Mouse (Mus musculus) lung, embryonic 15.5 days (tissue): ENCODE measurements around the gene Asb15. TPM values are rescaled to one million over a fixed set of nuclear protein-coding genes. Genes with fewer than 3 reads are reported as not detected.

ENCODE experiments used
- ATAC-seq: fragments of 200-750 bp; cut with Nextera tagmentation; 2 replicates; pipeline ENCODE4 v1.8.0; 2017; ENCODE audit warnings: moderate number of reproducible peaks, borderline replicate concordance; ENCODE audit not compliant: low FRiP score, low TSS enrichment; ENCODE audit errors: extremely low read depth
- H3K27ac ChIP-seq: fragments of 300-500 bp; sonication (generic); 2 replicates; pipeline ENCODE4 v1.5.1; 2015; ENCODE audit warnings: moderate library complexity, mild to moderate bottlenecking, inconsistent platforms
- H3K27me3 ChIP-seq: fragments of 300-500 bp; sonication (generic); 2 replicates; pipeline ENCODE4 v1.6.1; 2015; ENCODE audit warnings: inconsistent platforms
- H3K36me3 ChIP-seq: fragments of 300-500 bp; sonication (generic); 2 replicates; pipeline ENCODE4 v1.6.1; 2015; ENCODE audit warnings: inconsistent platforms
- H3K4me1 ChIP-seq: fragments of 300-500 bp; sonication (generic); 2 replicates; pipeline ENCODE4 v1.6.1; 2015; ENCODE audit warnings: inconsistent platforms
- H3K4me2 ChIP-seq: fragments of 300-500 bp; sonication (generic); 2 replicates; pipeline ENCODE4 v1.6.1; 2015; ENCODE audit warnings: inconsistent platforms, mild to moderate bottlenecking, moderate library complexity
- H3K4me3 ChIP-seq: fragments of 300-500 bp; sonication (generic); 2 replicates; pipeline ENCODE4 v1.5.1; 2015; ENCODE audit warnings: mild to moderate bottlenecking, inconsistent platforms
- H3K9ac ChIP-seq: fragments of 300-500 bp; sonication (generic); 2 replicates; pipeline ENCODE4 v1.6.1; 2015; ENCODE audit warnings: inconsistent platforms
- H3K9me3 ChIP-seq: fragments of 300-500 bp; sonication (generic); 2 replicates; pipeline ENCODE4 v1.6.1; 2016; ENCODE audit warnings: inconsistent platforms
- WGBS: fragments of 180-500 bp; shearing (Covaris S2); methylation state at CpG from one replicate; pipeline ENCODE4 v1.1.7; 2015; 5-methylcytosine and 5-hydroxymethylcytosine counted together
- polyA plus RNA-seq: library from polyadenylated mRNA; unstranded; fragments of >200 nt; fragmentation: Nextera tagmentation; extraction: Ambion mirVana; gene quantifications from 2 replicates; pipeline ENCODE4 v1.2.1, GENCODE M21; 2015

Gene Asb15
- polyA plus RNA-seq, 1 experiment from 2014 or later, result not detected

DNA sequence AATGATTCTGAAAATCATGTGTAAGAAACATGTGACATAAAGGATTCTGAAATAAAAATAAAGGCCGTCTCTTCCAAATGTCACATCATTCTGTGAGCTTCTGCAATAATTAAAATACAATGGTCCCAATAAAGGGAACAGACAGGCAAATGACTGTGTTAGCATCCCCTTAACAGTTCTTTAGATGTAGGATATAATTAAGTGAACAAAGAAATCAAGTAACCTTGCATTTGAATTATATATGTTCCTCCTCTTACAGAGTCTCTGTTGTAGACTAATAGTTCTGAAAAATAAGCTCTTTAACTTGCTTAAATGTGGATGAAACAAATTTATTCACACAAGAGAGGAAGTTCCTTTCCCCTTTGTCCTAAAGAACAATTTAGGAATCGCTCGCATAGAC, 10.5 kb downstream of the Asb15 start:
- H3K4me2 ChIP-seq, result no peak overlapping the region
- H3K9me3 ChIP-seq, result no peaks in the 10 kb centered on the region
- 81% methylated on average over 3 of the region's 3 CpGs for WGBS
- H3K9ac ChIP-seq, result no peak overlapping the region
- no peak overlapping the region for H3K4me3 ChIP-seq
- ATAC-seq, result no peak
- H3K36me3 ChIP-seq, result no peaks in the 10 kb centered on the region
- no peaks in the 10 kb centered on the region for H3K27me3 ChIP-seq
- H3K27ac ChIP-seq, result no peak overlapping the region
- H3K4me1 ChIP-seq, result no peaks in the 10 kb centered on the region

- H3K4me3 ChIP-seq, result no peak overlapping the region
- H3K9me3 ChIP-seq, result no peaks in the 10 kb centered on the region
- no peaks in the 10 kb centered on the region for H3K36me3 ChIP-seq
- 72% methylated on average over 4 of the region's 4 CpGs for WGBS
- ATAC-seq, result no peak
- H3K27me3 ChIP-seq, result no peaks in the 10 kb centered on the region
- H3K27ac ChIP-seq, result no peak overlapping the region
- no peak overlapping the region for H3K9ac ChIP-seq
- no peak overlapping the region for H3K4me2 ChIP-seq
- H3K4me1 ChIP-seq, result no peaks in the 10 kb centered on the region
Measured at GRCm38 (mm10) chr6:24540106-24540505, 12.2 kb downstream of the Asb15 start.

- H3K4me2 ChIP-seq, result no peak overlapping the region
- H3K4me1 ChIP-seq, result 0 out of 2 replicates have a peak, but pooled peaks cover 7% of the 10 kb centered on the region
- H3K9ac ChIP-seq, result no peak overlapping the region
- ATAC-seq, result no peak
- no peaks in the 10 kb centered on the region for H3K9me3 ChIP-seq
- no peak overlapping the region for H3K27ac ChIP-seq
- H3K27me3 ChIP-seq, result no peaks in the 10 kb centered on the region
- H3K4me3 ChIP-seq, result no peak overlapping the region
- no peaks in the 10 kb centered on the region for H3K36me3 ChIP-seq
Measured at GRCm38 (mm10) chr6:24542393-24542792, 14.4 kb downstream of the Asb15 start.

GRCm38 (mm10) chr6:24543119-24543591, 15.2 kb downstream of the Asb15 start:
- Histone ChIP-seq H3K9me3 (no peaks in the 10 kb centered on the region), H3K4me2 (no peak overlapping the region), H3K9ac (no peak overlapping the region), H3K4me1 (0 out of 2 replicates have a peak, but pooled peaks cover 7% of the 10 kb centered on the region), H3K27me3 (no peaks in the 10 kb centered on the region), H3K4me3 (no peak overlapping the region), H3K27ac (no peak overlapping the region), H3K36me3 (no peaks in the 10 kb centered on the region)
- no peak for ATAC-seq
- WGBS, result 49% methylated on average over 6 of the region's 6 CpGs

GRCm38 (mm10) chr6:24546716-24547420, 18.9 kb downstream of the Asb15 start:
- no peaks in the 10 kb centered on the region for H3K27me3 ChIP-seq
- H3K27ac ChIP-seq, result peak overlapping the region; percentile 41; the same call in 1 of the 2 replicates
- H3K4me2 ChIP-seq, result no peak overlapping the region
- H3K4me3 ChIP-seq, result no peak overlapping the region
- H3K9ac ChIP-seq, result no peak overlapping the region
- H3K36me3 ChIP-seq, result no peaks in the 10 kb centered on the region
- H3K9me3 ChIP-seq, result no peaks in the 10 kb centered on the region
- 27% methylated on average over 1 of the region's 1 CpGs for WGBS
- ATAC-seq, result peak; percentile 62; the same call in 1 of the 2 replicates
- 0 out of 2 replicates have a peak, but pooled peaks cover 8% of the 10 kb centered on the region for H3K4me1 ChIP-seq

GRCm38 (mm10) chr6:24549801-24550200, 21.9 kb downstream of the Asb15 start:
- 69% methylated on average over 2 of the region's 2 CpGs for WGBS
- Histone ChIP-seq H3K9ac (no peak overlapping the region), H3K27ac (no peak overlapping the region), H3K4me2 (no peak overlapping the region), H3K9me3 (no peaks in the 10 kb centered on the region), H3K4me3 (no peak overlapping the region), H3K27me3 (no peaks in the 10 kb centered on the region), H3K4me1 (peaks cover 23% of the 10 kb centered on the region), H3K36me3 (no peaks in the 10 kb centered on the region)
- no peak for ATAC-seq

DNA sequence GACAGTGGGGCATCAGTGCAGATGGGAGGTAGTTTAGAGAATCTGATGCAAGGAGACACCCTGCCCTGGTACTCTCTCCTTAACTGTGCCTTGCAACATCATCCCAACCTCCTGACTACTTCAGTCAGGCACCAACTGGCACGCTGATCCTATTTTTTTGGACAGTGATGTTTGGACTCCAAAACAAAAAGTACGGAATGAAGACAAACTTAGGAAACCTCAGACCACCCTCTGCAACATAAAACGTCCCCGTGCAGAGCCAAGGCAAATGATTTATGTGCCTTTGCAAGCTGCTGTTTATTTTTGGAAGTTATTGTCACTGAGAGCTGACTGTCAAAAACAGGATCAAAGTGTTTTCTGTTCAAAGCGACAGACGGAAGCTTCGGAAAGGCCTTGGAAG, 24.1 kb downstream of the Asb15 start:
- Histone ChIP-seq H3K36me3 (no peaks in the 10 kb centered on the region), H3K9me3 (no peaks in the 10 kb centered on the region), H3K4me3 (no peak overlapping the region), H3K9ac (no peak overlapping the region), H3K4me2 (no peak overlapping the region), H3K27ac (no peak overlapping the region), H3K4me1 (peaks cover 19% of the 10 kb centered on the region), H3K27me3 (no peaks in the 10 kb centered on the region)
- no peak for ATAC-seq
- 23% methylated on average over 7 of the region's 7 CpGs for whole genome bisulfite sequencing

DNA sequence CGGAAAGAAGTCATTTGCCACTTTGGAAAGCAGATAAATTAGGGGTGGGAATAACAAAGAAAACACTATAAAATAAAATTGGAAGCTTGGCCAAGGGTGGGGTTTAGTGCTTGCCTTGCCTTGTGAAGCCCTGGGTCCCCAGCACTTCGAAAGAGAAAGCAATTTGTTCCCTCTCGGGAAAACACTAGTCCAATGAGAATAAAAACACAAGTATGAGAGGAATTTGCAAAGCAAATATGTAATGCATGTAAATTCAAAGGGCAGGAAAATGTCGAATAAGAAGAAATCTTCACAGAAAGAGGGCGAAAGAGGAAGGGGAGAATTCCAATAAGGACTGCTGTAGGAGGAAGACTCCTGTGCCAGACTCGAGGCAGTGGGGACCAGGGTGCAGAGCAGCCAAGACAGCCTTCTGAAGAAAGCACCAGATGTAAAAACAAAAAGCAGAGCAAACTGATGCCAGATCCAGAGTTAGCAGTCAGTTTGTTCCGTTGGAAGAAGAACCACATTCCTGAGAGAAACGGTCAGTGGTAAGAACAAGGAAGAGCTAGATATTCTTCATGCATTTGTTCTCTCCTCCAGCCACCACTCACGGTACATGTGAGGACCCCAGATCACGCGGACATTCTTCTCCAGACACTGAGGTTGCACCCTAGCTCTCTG, 26.6 kb downstream of the Asb15 start:
- Histone ChIP-seq H3K9me3 (no peaks in the 10 kb centered on the region), H3K27me3 (no peaks in the 10 kb centered on the region), H3K27ac (peak overlapping the region; percentile 65), H3K4me3 (0 out of 2 replicates have a peak overlapping the region, but pooled peaks have one; percentile 8), H3K9ac (no peak overlapping the region), H3K4me2 (peak overlapping the region; percentile 40), H3K36me3 (no peaks in the 10 kb centered on the region), H3K4me1 (peaks cover 19% of the 10 kb centered on the region)
- WGBS, result 36% methylated on average over 11 of the region's 11 CpGs
- no peak for ATAC-seq

- H3K4me3 ChIP-seq, result no peak overlapping the region
- no peak overlapping the region for H3K27ac ChIP-seq
- no peaks in the 10 kb centered on the region for H3K27me3 ChIP-seq
- H3K4me2 ChIP-seq, result no peak overlapping the region
- peaks cover 19% of the 10 kb centered on the region for H3K4me1 ChIP-seq
- 66% methylated on average over 2 of the region's 2 CpGs for WGBS
- no peak for ATAC-seq
- no peaks in the 10 kb centered on the region for H3K36me3 ChIP-seq
- no peaks in the 10 kb centered on the region for H3K9me3 ChIP-seq
- no peak overlapping the region for H3K9ac ChIP-seq
Measured at GRCm38 (mm10) chr6:24555488-24555887, 27.5 kb downstream of the Asb15 start.

GRCm38 (mm10) chr6:24564081-24564480, 36.1 kb downstream of the Asb15 start:
- Histone ChIP-seq H3K36me3 (no peaks in the 10 kb centered on the region), H3K4me1 (no peaks in the 10 kb centered on the region), H3K4me3 (no peak overlapping the region), H3K9ac (no peak overlapping the region), H3K4me2 (no peak overlapping the region), H3K27me3 (no peaks in the 10 kb centered on the region), H3K9me3 (no peaks in the 10 kb centered on the region), H3K27ac (no peak overlapping the region)
- ATAC-seq, result no peak
- 58% methylated on average over 9 of the region's 9 CpGs for WGBS

DNA sequence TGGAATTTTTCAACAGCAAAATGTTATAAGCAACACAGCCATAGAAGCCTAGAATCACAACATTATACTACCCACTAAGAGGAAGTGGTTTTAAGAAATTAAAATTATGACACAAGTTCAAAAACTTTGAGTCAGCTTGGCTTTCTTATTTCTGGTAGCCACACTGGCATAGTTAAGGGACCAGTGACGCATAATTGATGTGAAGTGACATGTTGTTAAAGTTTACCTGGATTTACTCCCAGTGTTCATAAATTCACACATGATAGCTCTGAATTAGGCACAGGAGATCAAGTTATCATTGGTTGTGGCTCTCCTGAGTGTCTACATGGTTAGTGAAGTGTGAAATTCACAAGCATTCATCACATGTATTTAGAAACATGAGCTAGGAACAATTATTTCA, 36.9 kb downstream of the Asb15 start:
- H3K27me3 ChIP-seq, result no peaks in the 10 kb centered on the region
- whole genome bisulfite sequencing, result 79% methylated on average over 1 of the region's 1 CpGs
- H3K9ac ChIP-seq, result no peak overlapping the region
- H3K27ac ChIP-seq, result no peak overlapping the region
- ATAC-seq, result no peak
- H3K4me1 ChIP-seq, result no peaks in the 10 kb centered on the region
- no peak overlapping the region for H3K4me3 ChIP-seq
- H3K36me3 ChIP-seq, result no peaks in the 10 kb centered on the region
- no peaks in the 10 kb centered on the region for H3K9me3 ChIP-seq
- H3K4me2 ChIP-seq, result no peak overlapping the region

- ATAC-seq, result no peak
- no peaks in the 10 kb centered on the region for H3K36me3 ChIP-seq
- no peak overlapping the region for H3K4me3 ChIP-seq
- H3K4me1 ChIP-seq, result no peaks in the 10 kb centered on the region
- H3K9ac ChIP-seq, result no peak overlapping the region
- no peaks in the 10 kb centered on the region for H3K9me3 ChIP-seq
- WGBS, result 79% methylated on average over 5 of the region's 5 CpGs
- no peak overlapping the region for H3K27ac ChIP-seq
- no peaks in the 10 kb centered on the region for H3K27me3 ChIP-seq
- no peak overlapping the region for H3K4me2 ChIP-seq
Measured at GRCm38 (mm10) chr6:24568963-24569362, 41.0 kb downstream of the Asb15 start.
